8 mouse cellular contexts compared by ENCODE assay signal in the genomic region with DNA sequence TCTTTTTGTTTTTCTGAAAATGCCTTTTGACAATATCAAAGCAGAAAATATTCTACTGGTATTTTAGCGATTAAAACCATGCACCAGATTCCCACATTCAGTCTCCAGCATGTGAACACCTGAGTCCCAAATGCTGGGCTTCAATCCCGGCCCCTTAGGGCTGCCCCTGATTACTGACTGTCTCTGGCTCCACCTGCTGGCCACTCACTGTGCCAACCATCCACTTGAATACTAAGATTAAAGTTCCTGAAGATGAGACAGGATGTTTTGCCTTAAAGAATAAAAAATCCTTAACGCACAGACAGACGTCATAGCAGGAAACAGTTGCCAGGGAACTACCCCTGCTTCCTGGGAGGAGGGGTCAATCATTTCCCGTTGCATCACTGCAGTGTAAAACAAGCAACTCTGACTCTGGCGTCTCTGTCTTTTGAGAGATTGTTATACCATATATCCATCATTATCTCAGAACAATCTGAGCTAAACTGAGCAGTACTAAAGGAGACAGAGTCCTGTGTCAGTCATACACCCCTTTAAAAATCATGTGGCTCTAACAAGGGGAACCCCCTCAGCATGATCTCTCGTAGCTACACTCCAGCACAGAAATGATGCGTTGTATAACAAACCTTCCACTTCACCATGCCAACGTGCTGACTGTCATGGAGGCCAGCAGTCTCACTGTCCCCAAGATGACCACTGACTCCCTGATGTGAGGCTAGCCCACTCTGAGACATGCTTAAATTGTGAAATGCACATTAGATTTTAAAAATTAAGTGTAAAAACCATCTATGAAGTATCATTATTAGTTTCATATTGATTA.
A peak's percentile ranks its signal among the peaks of the same experiment; 100 is the strongest.
DNase-seq lines count a peak whose midpoint lies in the region; ATAC-seq and TF ChIP-seq lines count a peak whose summit lies in the region.

No protein-coding gene starts in this region.

- no peak overlapping the region for H3K9ac ChIP-seq in forebrain, embryonic 16.5 days (replicated peaks; ENCODE audit: low read depth, low read length)
- H3K9ac ChIP-seq in hindbrain, postnatal 0 days (replicated peaks; ENCODE audit: low read length) = no peak overlapping the region
- H3K9ac ChIP-seq in midbrain, embryonic 11.5 days (ENCODE audit: low read length) = no peak overlapping the region

- intact Hi-C loops in left cerebral cortex, adult 2 months (cut with DNase I) = loop anchor here (2.0 to 10.0 kb wide), 4 partner anchors 324 to 1724 kb away; partner anchors contain the start of gene Sgcd

- H3K4me2 ChIP-seq in forebrain, embryonic 16.5 days (ENCODE audit: low read length) = no peak overlapping the region
- H3K4me2 ChIP-seq in hindbrain, postnatal 0 days (ENCODE audit: low read depth, low read length) = no peak overlapping the region
- H3K4me2 ChIP-seq in midbrain, embryonic 11.5 days = no peak overlapping the region

- no peaks in the 10 kb centered on the region for H3K4me1 ChIP-seq in cerebellum, adult 2 months (ENCODE audit: control insufficient read depth, insufficient read depth, low read length)
- H3K4me1 ChIP-seq in bone marrow macrophage, adult 2 months (ENCODE audit: control insufficient read depth, insufficient read depth, low read length) = no peaks in the 10 kb centered on the region
- H3K4me1 ChIP-seq in forebrain, embryonic 16.5 days (replicated peaks; ENCODE audit: control insufficient read depth, insufficient read depth, low read length) = no peaks in the 10 kb centered on the region
- H3K4me1 ChIP-seq in hindbrain, postnatal 0 days (ENCODE audit: insufficient read depth, low read length) = no peaks in the 10 kb centered on the region
- H3K4me1 ChIP-seq in midbrain, embryonic 11.5 days (ENCODE audit: control insufficient read depth, insufficient read depth, low read length) = no peaks in the 10 kb centered on the region

- no peak for TF ChIP-seq POLR2A in cerebellum, adult 2 months (IDR thresholded peaks at IDR 0.05; ENCODE audit: borderline replicate concordance, insufficient read depth, low read length)
- no peak for TF ChIP-seq POLR2A in bone marrow macrophage, adult 2 months (IDR thresholded peaks at IDR 0.05; ENCODE audit: borderline replicate concordance, low read depth, low read length)

- no peaks in the 10 kb centered on the region for H3K27me3 ChIP-seq in cerebellum, adult 2 months (ENCODE audit: control insufficient read depth, insufficient read depth, low read length)
- H3K27me3 ChIP-seq in forebrain, embryonic 16.5 days (replicated peaks; ENCODE audit: control insufficient read depth, insufficient read depth, low read length) = no peaks in the 10 kb centered on the region
- H3K27me3 ChIP-seq in hindbrain, postnatal 0 days (ENCODE audit: insufficient read depth, low read length) = no peaks in the 10 kb centered on the region
- no peaks in the 10 kb centered on the region for H3K27me3 ChIP-seq in midbrain, embryonic 11.5 days (ENCODE audit: control insufficient read depth, insufficient read depth, low read length)
- H3K27me3 ChIP-seq in splenic B cell, adult 2 months (ENCODE audit: control insufficient read depth, insufficient read depth, low read length, poor library complexity, severe bottlenecking) = no peaks in the 10 kb centered on the region

- peak; percentile 90 for ATAC-seq in forebrain, embryonic 16.5 days
- peak; percentile 66; the same call in 1 of the 2 replicates for ATAC-seq in hindbrain, postnatal 0 days
- peak; percentile 91 for ATAC-seq in midbrain, embryonic 11.5 days (ENCODE audit: low FRiP score)

- no peaks in the 10 kb centered on the region for H3K9me3 ChIP-seq in forebrain, embryonic 16.5 days (ENCODE audit: control insufficient read depth, low read length)
- no peaks in the 10 kb centered on the region for H3K9me3 ChIP-seq in hindbrain, postnatal 0 days (ENCODE audit: low read length)
- no peaks in the 10 kb centered on the region for H3K9me3 ChIP-seq in midbrain, embryonic 11.5 days (ENCODE audit: control insufficient read depth, low read length)

- WGBS in cerebellum, adult 2 months = 23% methylated on average over 9 of the region's 9 CpGs
- WGBS in forebrain, embryonic 16.5 days = 34% methylated on average over 9 of the region's 9 CpGs
- WGBS in hindbrain, postnatal 0 days = 25% methylated on average over 9 of the region's 9 CpGs
- 36% methylated on average over 9 of the region's 9 CpGs for WGBS in midbrain, embryonic 11.5 days

- no peak overlapping the region for H3K4me3 ChIP-seq in cerebellum, adult 2 months (replicated peaks; ENCODE audit: insufficient read depth, low read depth, low read length)
- no peak overlapping the region for H3K4me3 ChIP-seq in bone marrow macrophage, adult 2 months (ENCODE audit: insufficient read depth, low read length)
- H3K4me3 ChIP-seq in forebrain, embryonic 16.5 days (replicated peaks; ENCODE audit: low read length) = no peak overlapping the region
- H3K4me3 ChIP-seq in hindbrain, postnatal 0 days (ENCODE audit: low read length) = no peak overlapping the region
- no peak overlapping the region for H3K4me3 ChIP-seq in left cerebral cortex, adult 2 months
- no peak overlapping the region for H3K4me3 ChIP-seq in midbrain, embryonic 11.5 days (ENCODE audit: low read depth, low read length)

- TF ChIP-seq CTCF in cerebellum, adult 2 months (IDR thresholded peaks at IDR 0.05; ENCODE audit: borderline replicate concordance, insufficient read depth, low read depth, low read length) = peak; percentile 65
- TF ChIP-seq CTCF in bone marrow macrophage, adult 2 months (IDR thresholded peaks at IDR 0.05; ENCODE audit: low read depth, low read length) = peak; percentile 87
- TF ChIP-seq CTCF in hindbrain, postnatal 0 days (IDR thresholded peaks at IDR 0.05; ENCODE audit: low read depth) = peak; percentile 95
- TF ChIP-seq CTCF in left cerebral cortex, adult 2 months (IDR thresholded peaks at IDR 0.05) = peak; percentile 87

- H3K36me3 ChIP-seq in forebrain, embryonic 16.5 days (ENCODE audit: control insufficient read depth, insufficient read depth) = no peaks in the 10 kb centered on the region
- H3K36me3 ChIP-seq in hindbrain, postnatal 0 days (ENCODE audit: insufficient read depth, low read length) = no peaks in the 10 kb centered on the region
- no peaks in the 10 kb centered on the region for H3K36me3 ChIP-seq in midbrain, embryonic 11.5 days (ENCODE audit: control insufficient read depth, insufficient read depth, low read length)
- H3K36me3 ChIP-seq in splenic B cell, adult 2 months (ENCODE audit: control insufficient read depth, insufficient read depth, low read length, poor library complexity, severe bottlenecking) = no peaks in the 10 kb centered on the region

- no peak overlapping the region for H3K27ac ChIP-seq in cerebellum, adult 2 months (ENCODE audit: insufficient read depth, low read length)
- no peak overlapping the region for H3K27ac ChIP-seq in bone marrow macrophage, adult 2 months (ENCODE audit: insufficient read depth, low read depth, low read length)
- no peak overlapping the region for H3K27ac ChIP-seq in forebrain, embryonic 16.5 days (ENCODE audit: low read length)
- H3K27ac ChIP-seq in hindbrain, postnatal 0 days = no peak overlapping the region
- no peak overlapping the region for H3K27ac ChIP-seq in left cerebral cortex, adult 2 months
- H3K27ac ChIP-seq in midbrain, embryonic 11.5 days (ENCODE audit: low read depth, low read length) = no peak overlapping the region

- peak; percentile 22 to 32 for DNase-seq in cerebellum, adult 2 months
- no peak for DNase-seq in cerebellum, adult 11-12 months
- peak; percentile 88 for DNase-seq in hindbrain, postnatal 0 days (ENCODE audit: low spot score)
- DNase-seq in left cerebral cortex, adult 2 months (ENCODE audit: extremely low spot score in 1 of 2, low spot score in 2 of 2) = peak; percentile 62 to 70
- peak; percentile 95 for DNase-seq in midbrain, embryonic 11.5 days (ENCODE audit: low spot score, missing footprints)
- peak; percentile 2 for DNase-seq in splenic B cell, adult 2 months (ENCODE audit: low read depth, low spot score)
